Mouse (Mus musculus) limb, embryonic 13.5 days (tissue): Measurements from ENCODE around the gene Mat2b. TPM values are rescaled to one million over a fixed set of nuclear protein-coding genes. Genes with fewer than 3 reads are reported as not detected.
A peak's percentile ranks its signal among the peaks of the same experiment; 100 is the strongest.

Experiments
- ATAC-seq: fragments of 200-750 bp; cut with Nextera tagmentation; 2 replicates; pipeline ENCODE4 v1.8.0; 2017; ENCODE audit warnings: low read depth, moderate number of reproducible peaks, moderate TSS enrichment; ENCODE audit not compliant: low FRiP score
- H3K27ac ChIP-seq: fragments of 300-500 bp; sonication (generic); 2 replicates; pipeline ENCODE4 v1.5.1; 2015; ENCODE audit warnings: inconsistent platforms, mild to moderate bottlenecking, moderate library complexity
- H3K27me3 ChIP-seq: fragments of 300-500 bp; sonication (generic); 2 replicates; pipeline ENCODE4 v1.6.1; 2015; ENCODE audit warnings: mild to moderate bottlenecking, inconsistent platforms
- H3K36me3 ChIP-seq: fragments of 300-500 bp; sonication (generic); 2 replicates; pipeline ENCODE4 v1.6.1; 2015; ENCODE audit warnings: inconsistent platforms, mild to moderate bottlenecking, moderate library complexity
- H3K4me1 ChIP-seq: fragments of 300-500 bp; sonication (generic); 2 replicates; pipeline ENCODE4 v1.6.1; 2015; ENCODE audit warnings: inconsistent platforms
- H3K4me2 ChIP-seq: fragments of 300-500 bp; sonication (generic); replicated peaks from 2 replicates; pipeline ENCODE4 v1.6.1; 2015; ENCODE audit warnings: inconsistent platforms, mild to moderate bottlenecking, moderate library complexity
- H3K4me3 ChIP-seq: fragments of 300-500 bp; sonication (generic); 2 replicates; pipeline ENCODE4 v1.5.1; 2015; ENCODE audit warnings: moderate library complexity, mild to moderate bottlenecking, inconsistent platforms
- H3K9ac ChIP-seq: fragments of 300-500 bp; sonication (generic); 2 replicates; pipeline ENCODE4 v1.6.1; 2015; ENCODE audit warnings: mild to moderate bottlenecking, inconsistent platforms
- H3K9me3 ChIP-seq: fragments of 300-500 bp; sonication (generic); 2 replicates; pipeline ENCODE4 v1.6.1; 2016; ENCODE audit warnings: inconsistent platforms
- WGBS: fragments of 180-500 bp; shearing (Covaris S2); methylation state at CpG from one replicate; pipeline ENCODE4 v1.1.7; 2015; 5-methylcytosine and 5-hydroxymethylcytosine counted together
- polyA plus RNA-seq: library from polyadenylated mRNA; unstranded; fragments of >200 nt; fragmentation: Nextera tagmentation; extraction: Ambion mirVana; gene quantifications from 2 replicates; pipeline ENCODE4 v1.2.1, GENCODE M21; 2015

Gene Mat2b
- polyA plus RNA-seq, 1 experiment from 2014 or later: 117 TPM

DNA sequence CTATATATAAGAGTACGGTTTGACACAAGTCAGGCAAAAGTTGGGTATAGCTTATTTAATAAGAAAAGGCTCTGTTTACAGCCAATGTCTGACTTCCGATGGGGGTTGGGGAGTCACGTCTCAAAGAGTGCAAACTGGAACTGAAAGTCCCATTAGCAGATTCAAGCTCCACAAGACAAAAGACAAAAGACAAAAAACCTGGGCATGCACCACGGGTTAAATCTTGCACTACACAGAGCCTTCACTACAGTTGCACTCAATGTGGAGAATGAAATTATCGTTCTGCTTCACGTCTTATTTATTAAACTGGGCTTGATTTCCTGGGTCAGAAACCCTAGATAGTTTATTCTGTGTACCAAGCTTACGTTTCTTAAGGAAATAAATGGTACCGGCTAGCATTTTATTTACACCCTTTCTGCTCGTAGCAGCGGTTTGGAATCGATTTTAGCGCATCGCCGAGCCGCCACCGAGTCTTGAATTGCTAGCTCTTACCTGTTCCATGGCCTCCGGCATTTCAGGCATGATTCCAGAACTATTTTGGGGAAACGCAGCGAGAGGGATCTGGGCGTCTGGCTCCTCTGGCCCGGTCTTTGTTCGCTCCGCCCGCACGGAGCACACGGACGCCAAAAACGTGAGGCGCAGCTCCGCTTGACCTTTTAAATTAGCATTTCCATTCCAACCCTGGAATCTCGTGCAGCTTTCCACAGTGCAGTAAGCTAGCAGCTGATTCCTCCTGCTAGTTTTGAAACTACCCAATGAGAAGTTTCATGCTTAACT lies 504 bp downstream of the Mat2b start:
- H3K4me3 ChIP-seq: peak overlapping the region; percentile 88
- H3K4me2 ChIP-seq: peak overlapping the region; percentile 81
- under 1% methylated on average over 31 of the region's 31 CpGs for WGBS
- H3K27ac ChIP-seq: peak overlapping the region; percentile 98
- H3K9ac ChIP-seq: peak overlapping the region; percentile 82
- H3K4me1 ChIP-seq: peaks cover 23% of the 10 kb centered on the region
- H3K9me3 ChIP-seq: no peaks in the 10 kb centered on the region
- H3K36me3 ChIP-seq: no peaks in the 10 kb centered on the region
- no peaks in the 10 kb centered on the region for H3K27me3 ChIP-seq
- peak; percentile 62 for ATAC-seq

DNA sequence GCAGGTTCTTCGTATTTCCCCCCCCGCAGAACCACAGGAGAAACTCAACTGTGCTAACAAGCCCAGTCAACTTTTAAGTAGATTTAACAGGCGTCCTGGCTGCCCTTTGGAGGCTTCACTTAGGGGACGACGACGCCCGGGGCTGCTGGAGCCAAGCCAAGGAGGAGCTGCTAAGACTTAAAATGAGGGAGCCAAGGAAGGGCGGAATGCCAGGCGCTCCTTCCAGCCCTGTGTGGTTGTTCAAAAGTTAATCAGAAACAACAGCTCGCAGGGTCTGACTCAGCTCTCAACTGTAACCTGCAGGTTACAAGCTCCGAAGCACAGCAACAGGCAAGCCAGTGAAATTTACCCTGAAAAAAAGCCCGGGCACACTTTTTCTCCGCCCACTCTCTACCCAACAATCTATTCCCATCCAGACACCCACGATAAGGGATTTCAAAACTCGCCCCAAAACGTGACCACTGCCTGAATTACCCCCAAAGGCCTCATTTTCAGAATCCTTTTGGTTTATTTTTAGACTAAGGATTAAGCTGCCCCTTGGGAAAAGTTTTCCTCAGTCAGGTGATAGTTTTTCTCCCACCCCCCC lies 1.5 kb downstream of the Mat2b start:
- Histone ChIP-seq H3K27me3 (no peaks in the 10 kb centered on the region), H3K27ac (peak overlapping the region; percentile 98), H3K9ac (peak overlapping the region; percentile 82), H3K4me1 (peaks cover 23% of the 10 kb centered on the region), H3K4me2 (peak overlapping the region; percentile 81), H3K4me3 (peak overlapping the region; percentile 88), H3K9me3 (no peaks in the 10 kb centered on the region), H3K36me3 (no peaks in the 10 kb centered on the region)
- WGBS: under 1% methylated on average over 16 of the region's 16 CpGs
- peak; percentile 21 for ATAC-seq

DNA sequence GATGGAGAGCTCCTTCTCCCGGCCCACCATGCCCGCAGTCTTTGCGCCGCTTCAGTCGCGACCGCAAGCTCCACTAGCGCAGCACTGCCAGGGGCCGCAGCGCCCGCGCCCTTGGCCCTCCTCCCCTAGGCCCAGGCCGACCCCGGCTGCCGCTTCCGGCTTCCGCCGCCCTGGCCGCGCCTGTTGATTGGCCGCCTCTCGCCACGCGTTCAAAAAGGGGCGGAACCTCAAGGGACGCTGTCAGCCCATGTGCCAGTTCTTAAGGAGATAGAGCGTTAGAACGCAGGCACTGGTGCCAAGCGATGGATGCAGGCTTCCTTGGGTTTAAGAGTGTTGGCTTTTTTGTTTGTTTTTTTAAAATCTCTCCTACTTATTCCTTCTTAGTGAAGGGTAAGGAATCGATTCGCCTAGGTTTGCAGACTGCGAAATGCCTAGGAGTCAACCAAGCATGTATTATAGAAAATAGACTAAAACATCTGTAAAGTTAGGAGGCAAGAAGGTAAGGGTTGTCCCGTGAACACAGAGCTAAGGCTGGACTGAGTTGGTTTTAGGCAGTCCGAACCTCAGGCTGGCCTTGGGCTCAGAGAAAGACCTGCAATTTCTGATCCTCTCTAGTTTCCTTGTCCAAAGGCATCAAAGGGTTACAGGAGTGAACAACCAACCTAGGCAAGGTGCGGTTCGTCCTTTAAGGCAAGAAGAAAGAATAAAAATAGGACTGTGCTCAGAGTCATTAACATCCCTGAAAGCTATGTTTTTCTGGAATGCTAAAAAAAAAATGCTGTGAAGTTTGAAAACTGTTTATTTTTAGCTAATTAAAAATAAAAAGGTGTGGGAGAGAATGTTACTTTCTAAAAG lies 2.3 kb downstream of the Mat2b start:
- under 1% methylated on average over 36 of the region's 36 CpGs for WGBS
- Histone ChIP-seq H3K4me1 (peaks cover 23% of the 10 kb centered on the region), H3K4me3 (peak overlapping the region; percentile 88), H3K27ac (peak overlapping the region; percentile 98), H3K36me3 (no peaks in the 10 kb centered on the region), H3K27me3 (no peaks in the 10 kb centered on the region), H3K9ac (peak overlapping the region; percentile 82), H3K4me2 (peak overlapping the region; percentile 81), H3K9me3 (no peaks in the 10 kb centered on the region)
- peak; percentile 95 for ATAC-seq

DNA sequence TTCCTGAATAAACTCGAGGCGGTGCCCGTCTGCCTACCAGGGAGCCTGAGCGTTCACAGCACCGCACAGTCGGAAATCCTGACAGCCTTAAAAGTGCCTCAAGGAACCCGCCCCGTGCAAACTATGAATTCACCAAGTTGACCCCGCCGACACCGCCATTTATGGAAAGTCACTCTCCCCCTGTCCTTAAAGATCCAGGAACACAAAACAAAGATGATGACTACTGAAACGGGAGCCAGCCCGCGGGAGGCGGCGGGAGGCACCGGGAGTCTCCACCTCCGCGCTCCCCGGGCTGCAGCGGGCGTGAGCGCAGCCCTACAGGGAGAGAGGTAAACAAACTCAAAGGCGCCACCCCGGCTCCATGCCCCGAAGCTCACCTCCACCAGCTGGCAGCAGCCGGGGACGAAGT lies 2.9 kb downstream of the Mat2b start:
- Histone ChIP-seq H3K9ac (peak overlapping the region; percentile 82), H3K4me3 (peak overlapping the region; percentile 88), H3K4me1 (peaks cover 23% of the 10 kb centered on the region), H3K27me3 (no peaks in the 10 kb centered on the region), H3K9me3 (no peaks in the 10 kb centered on the region), H3K36me3 (peaks cover 5% of the 10 kb centered on the region), H3K4me2 (peak overlapping the region; percentile 81), H3K27ac (peak overlapping the region; percentile 76)
- WGBS: under 1% methylated on average over 28 of the region's 28 CpGs
- peak; percentile 57 for ATAC-seq

DNA sequence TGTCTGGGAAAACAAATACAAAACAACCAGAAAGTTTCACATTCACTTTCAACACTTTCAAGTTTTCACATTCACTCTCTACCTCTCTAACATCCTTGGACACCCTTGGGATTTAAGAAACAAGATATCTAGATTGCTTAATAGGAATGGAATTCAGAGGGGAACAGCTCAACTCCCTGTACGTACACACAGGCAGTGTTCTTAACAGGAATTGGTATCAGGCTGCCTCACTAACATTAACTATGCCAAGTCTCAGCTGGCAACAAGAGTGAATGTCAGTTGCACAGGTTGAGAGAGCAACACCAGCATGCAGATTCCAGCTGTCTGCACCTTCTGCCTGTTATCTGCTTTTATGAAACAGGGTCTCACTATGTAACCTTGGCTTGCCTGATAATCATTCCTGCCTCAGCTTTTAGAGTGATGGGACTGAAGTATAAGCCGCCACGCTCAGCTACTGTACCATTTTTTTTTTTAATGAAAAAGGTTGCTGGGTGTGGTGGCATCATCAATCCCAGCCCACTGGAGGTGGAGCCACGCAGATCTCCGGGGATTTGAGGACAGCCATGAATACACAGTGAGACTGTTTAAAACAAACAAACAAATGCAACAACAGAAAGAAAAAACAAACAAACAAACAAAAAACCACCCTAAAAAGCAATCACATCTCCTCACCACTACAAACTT lies 4.4 kb downstream of the Mat2b start:
- H3K4me3 ChIP-seq: peak overlapping the region; percentile 88
- no peaks in the 10 kb centered on the region for H3K27me3 ChIP-seq
- peak overlapping the region; percentile 81 for H3K4me2 ChIP-seq
- peak overlapping the region; percentile 82 for H3K9ac ChIP-seq
- WGBS: 74% methylated on average over 5 of the region's 5 CpGs
- no peak overlapping the region; the same call in 1 of the 2 replicates for H3K27ac ChIP-seq
- H3K4me1 ChIP-seq: peaks cover 23% of the 10 kb centered on the region
- no peaks in the 10 kb centered on the region for H3K9me3 ChIP-seq
- no peak for ATAC-seq
- peaks cover 21% of the 10 kb centered on the region for H3K36me3 ChIP-seq

DNA sequence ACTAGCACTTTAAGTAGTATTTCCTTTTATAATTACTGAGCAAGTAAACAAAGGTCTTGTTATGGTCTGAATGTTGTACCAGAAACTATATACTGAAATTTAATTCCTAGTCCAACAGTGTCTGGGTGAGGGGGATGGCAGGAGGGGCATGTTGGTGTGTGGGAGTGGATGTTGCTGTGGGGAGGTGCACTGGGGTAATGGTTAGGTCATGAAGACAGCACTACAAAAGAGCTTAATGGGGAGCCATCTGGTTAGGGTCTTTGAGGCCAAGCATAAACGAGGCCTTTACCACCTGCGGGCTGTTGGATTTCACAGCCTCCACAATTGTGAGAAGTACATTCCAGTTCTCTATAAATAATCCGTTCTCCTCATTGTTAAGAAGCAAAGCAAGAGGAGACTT lies 11.7 kb downstream of the Mat2b start:
- H3K9me3 ChIP-seq: peaks cover under 1% of the 10 kb centered on the region; the same call in 1 of the 2 replicates
- no peaks in the 10 kb centered on the region for H3K4me1 ChIP-seq
- no peak for ATAC-seq
- WGBS: 58% methylated on average over 3 of the region's 3 CpGs
- no peak overlapping the region for H3K27ac ChIP-seq
- no peak overlapping the region for H3K9ac ChIP-seq
- H3K4me3 ChIP-seq: no peak overlapping the region
- no peak overlapping the region for H3K4me2 ChIP-seq
- H3K36me3 ChIP-seq: peaks cover 88% of the 10 kb centered on the region
- H3K27me3 ChIP-seq: no peaks in the 10 kb centered on the region

DNA sequence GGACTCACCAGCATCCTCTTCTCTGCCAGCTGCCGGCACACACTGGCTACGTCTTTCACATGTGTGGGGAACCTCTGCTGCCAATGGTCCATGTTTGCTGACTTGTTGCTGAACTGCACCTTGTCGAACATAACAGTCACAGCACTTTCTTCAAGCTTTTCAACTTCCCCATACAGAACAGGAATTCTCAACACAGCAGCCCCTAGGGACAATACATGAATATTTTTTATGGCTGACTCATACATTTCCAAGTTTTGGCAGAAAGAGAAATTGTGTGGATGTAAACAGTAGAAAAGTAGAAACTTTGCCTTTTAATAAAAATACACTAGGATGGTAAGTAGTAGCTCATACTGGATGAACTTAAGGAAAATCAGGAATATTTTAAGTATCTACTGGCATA lies 12.5 kb downstream of the Mat2b start:
- Histone ChIP-seq H3K9me3 (peaks cover 7% of the 10 kb centered on the region; the same call in 1 of the 2 replicates), H3K9ac (no peak overlapping the region), H3K36me3 (peaks cover 94% of the 10 kb centered on the region), H3K4me1 (no peaks in the 10 kb centered on the region), H3K4me2 (no peak overlapping the region), H3K27me3 (no peaks in the 10 kb centered on the region), H3K27ac (no peak overlapping the region), H3K4me3 (no peak overlapping the region)
- WGBS: 92% methylated on average over 3 of the region's 3 CpGs
- no peak for ATAC-seq

DNA sequence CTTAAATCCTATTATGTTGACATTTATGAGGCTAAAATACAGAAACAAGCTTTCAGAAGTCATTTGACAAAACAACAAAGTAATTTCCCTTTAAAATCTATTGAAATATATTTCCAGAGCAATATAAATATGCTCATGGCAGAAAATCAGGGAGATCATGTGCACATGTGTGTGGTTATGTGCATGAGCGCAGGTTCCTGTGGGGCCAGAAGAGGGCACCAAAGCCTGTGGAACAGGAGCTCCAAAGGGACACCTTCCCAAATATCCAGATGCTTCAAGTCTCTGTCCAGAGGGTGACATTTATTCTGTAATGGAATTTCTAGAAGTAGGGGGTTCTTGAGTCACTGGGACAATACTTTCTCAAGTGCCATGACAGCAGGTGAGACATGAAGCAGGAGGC lies 17.8 kb downstream of the Mat2b start:
- Histone ChIP-seq H3K9ac (no peak overlapping the region), H3K9me3 (peaks cover 10% of the 10 kb centered on the region), H3K27me3 (no peaks in the 10 kb centered on the region), H3K4me2 (no peak overlapping the region), H3K36me3 (peaks cover 48% of the 10 kb centered on the region), H3K4me1 (no peaks in the 10 kb centered on the region), H3K27ac (no peak overlapping the region), H3K4me3 (no peak overlapping the region)
- WGBS: 98% methylated on average over 1 of the region's 1 CpGs
- ATAC-seq: no peak

DNA sequence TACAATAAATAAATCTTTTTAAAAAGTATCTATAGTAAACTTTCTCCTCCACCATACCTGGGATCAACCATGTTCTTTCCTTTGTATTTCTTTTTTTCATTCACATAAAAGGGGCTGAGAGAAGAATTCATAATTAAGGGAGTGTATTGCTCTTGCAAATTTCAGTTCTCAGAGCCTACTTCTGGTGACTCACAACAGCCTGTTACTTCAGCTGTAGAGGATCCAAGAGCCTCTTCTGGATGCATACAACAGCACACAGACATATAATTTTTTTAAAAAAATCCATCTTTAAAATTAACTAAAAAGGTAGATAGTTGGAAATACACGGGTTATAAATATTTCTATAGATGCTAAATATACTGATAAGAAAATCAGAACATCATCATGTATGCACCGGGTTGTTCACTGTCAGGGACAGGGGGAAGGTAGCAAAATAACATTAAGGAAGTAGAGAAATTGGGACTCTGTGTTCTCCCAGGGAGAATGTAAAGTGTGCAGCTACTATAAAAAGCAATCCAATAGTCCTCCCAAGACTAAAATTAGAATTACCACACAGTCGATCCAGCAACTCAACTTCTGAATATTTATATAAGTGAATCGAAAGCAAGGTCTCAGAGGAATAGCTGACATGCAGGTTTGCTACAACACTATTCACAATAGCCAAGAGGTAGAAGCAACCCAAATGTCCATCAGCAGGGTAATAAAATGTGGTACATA lies 19.8 kb downstream of the Mat2b start:
- H3K27me3 ChIP-seq: no peaks in the 10 kb centered on the region
- 83% methylated on average over 4 of the region's 4 CpGs for WGBS
- ATAC-seq: no peak
- no peaks in the 10 kb centered on the region for H3K4me1 ChIP-seq
- H3K36me3 ChIP-seq: peaks cover 31% of the 10 kb centered on the region
- H3K9me3 ChIP-seq: peaks cover 10% of the 10 kb centered on the region
- no peak overlapping the region for H3K9ac ChIP-seq
- no peak overlapping the region for H3K4me2 ChIP-seq
- H3K27ac ChIP-seq: no peak overlapping the region
- H3K4me3 ChIP-seq: no peak overlapping the region

DNA sequence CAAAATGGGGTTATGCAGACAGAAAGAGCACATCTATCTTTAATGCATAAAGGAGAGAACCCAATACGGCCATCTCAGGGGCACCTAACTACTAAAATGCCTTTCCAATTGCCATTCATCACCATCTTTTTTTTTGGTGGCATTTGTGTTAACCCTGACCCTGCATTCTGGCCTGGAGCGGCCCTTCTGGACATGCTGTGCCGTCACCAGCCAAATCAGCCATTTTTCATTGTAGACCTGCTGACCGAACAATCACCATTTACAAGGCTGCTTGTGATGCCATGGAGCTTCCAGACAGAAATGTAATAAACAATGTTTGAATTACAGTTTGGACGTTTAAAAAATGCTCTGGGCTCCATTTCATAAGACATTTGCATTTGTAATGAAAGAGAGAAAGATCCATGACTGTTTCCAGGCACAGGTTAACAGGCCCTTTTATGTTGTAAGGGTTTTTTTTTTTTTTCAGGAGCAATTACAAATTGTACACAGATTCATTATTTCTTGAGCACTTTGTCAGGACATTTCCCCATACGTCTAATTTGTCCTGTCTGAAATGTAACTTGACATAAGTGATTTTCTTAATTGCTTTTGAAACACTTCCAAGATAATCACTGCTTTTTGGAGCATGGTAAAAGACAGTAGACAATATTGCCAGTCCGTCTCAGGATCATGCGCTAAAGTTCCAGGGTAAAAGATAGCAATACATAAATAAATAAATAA lies 45.1 kb downstream of the Mat2b start:
- ATAC-seq: no peak
- H3K9ac ChIP-seq: no peak overlapping the region
- 80% methylated on average over 8 of the region's 8 CpGs for WGBS
- H3K4me3 ChIP-seq: no peak overlapping the region
- no peak overlapping the region for H3K27ac ChIP-seq
- H3K27me3 ChIP-seq: no peaks in the 10 kb centered on the region
- no peaks in the 10 kb centered on the region for H3K36me3 ChIP-seq
- no peaks in the 10 kb centered on the region for H3K9me3 ChIP-seq
- H3K4me2 ChIP-seq: no peak overlapping the region
- no peaks in the 10 kb centered on the region for H3K4me1 ChIP-seq

DNA sequence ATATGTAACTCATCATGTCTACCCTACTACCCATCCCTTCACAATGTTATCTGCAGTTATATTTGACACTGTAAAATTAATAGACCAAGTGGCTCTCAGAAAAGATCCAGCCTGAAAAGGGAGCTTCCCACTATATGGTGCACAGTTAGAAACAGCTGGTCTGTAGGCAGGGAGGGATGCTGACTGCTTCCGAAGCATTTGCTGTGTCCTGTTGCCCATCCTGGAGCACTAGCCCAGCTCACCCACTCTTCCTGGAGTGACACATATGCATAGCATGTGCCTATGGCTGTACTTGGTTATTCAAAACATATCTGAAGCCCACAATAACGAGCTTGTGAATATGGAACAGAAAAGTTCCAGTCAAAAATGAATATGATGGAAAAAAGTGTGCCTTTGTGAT lies 47.8 kb downstream of the Mat2b start:
- no peak for ATAC-seq
- no peaks in the 10 kb centered on the region for H3K36me3 ChIP-seq
- WGBS: 58% methylated on average over 2 of the region's 2 CpGs
- no peak overlapping the region for H3K9ac ChIP-seq
- H3K27me3 ChIP-seq: no peaks in the 10 kb centered on the region
- no peak overlapping the region for H3K27ac ChIP-seq
- no peak overlapping the region for H3K4me3 ChIP-seq
- H3K9me3 ChIP-seq: no peaks in the 10 kb centered on the region
- no peak overlapping the region for H3K4me2 ChIP-seq
- no peaks in the 10 kb centered on the region for H3K4me1 ChIP-seq
